Mouse (Mus musculus) CD8-positive naive resting alpha-beta T cell, adult 57 days (primary cell): ENCODE results near the gene Rnf8. TPM values are rescaled to one million over a fixed set of nuclear protein-coding genes. Genes with fewer than 3 reads are reported as not detected.

Source experiments
- total RNA-seq: library from RNA; stranded (reverse); gene quantifications from one replicate; pipeline ENCODE4 v1.2.4, GENCODE M21; 2023

Rnf8 gene
- 44.2 TPM for total RNA-seq

DNA sequence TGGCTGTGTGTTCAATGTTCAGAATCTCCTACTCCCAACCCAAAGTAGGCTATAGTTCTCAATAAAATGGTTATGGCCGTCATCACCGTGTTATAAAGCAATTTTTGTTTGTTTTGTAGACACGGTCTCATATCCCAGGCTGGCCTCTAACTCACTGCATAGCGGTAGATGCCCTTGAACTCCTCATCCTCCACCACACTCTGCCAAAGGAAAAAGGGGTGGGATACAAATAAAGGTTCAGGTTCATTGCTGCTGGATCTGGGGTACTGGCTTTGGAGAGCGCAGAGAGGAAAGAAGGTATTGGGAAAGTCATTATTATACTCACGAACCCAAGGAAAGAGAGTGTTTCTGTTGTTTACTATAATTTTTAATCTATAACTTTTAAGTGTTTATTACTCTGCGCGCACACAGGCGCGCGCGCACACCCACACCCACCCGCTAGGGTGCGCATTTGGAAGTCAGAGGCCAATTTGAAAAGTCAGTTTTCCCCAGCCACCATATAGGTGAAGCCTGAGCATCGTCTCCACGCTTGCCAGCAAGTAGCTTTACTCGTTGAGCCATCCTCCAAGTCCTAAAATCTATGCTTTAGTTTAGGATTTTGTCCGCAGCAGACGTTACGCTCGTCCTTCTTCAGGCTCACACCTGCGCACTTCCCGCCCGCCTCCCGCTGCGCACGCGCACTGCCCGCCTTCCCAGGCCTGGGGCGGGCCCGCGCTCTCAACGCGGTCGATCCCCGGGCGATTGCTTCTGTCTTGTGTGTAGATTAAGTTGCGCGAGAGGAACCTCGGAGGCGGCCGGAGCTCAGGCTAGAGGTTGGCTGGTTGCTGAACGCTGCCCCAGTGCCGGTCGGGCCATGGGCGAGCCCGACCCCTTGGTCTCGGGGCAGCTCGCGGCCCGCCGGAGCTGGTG is at the start of gene Rnf8, which contains the start of gene Gm28043:
Gene Rnf8, plus strand, starts transcription at position 676 of the 909 bp plus-strand sequence.
Gene Gm28043, plus strand, starts transcription at position 762 of the 909 bp plus-strand sequence.

DNA sequence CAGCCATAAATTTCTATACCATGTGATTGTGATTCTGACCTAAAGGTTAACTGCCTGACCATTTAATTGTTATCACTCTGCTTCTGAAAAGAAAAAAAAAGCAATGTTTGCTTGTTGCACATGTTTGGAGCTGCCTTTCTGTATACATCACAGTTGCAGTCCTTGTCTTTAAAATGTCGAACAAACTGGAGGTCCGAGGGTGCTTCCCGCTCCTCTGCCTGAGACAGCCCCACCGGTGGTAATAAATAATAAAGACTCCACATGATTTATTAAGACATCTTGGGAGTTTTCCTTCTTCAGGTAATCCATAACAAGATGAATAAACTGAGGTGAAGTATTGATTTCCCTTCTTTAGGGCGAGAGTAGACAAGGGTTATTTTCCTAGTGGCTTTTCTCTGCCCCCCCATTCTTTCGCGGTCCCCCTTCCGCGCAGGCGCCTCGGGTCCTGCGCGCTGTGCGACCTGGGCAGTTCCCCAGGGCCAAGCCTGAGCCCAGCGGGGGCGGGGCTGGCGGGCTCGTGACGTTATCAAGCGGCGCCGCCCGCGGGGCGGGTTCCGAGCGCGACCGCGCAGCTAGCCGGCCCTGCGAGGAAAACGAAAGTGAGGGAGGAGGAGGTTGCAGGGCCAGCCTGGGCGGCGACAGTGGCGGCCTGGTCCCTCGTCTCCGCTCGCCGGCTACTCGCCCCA is 45.6 kb downstream of the Rnf8 start, which contains the start of gene Cmtr1:
Gene Cmtr1, plus strand, starts transcription at position 520 of the 686 bp plus-strand sequence.

Other genes with a start within 250 kb of the Rnf8 start
- 250 TPM for gene Pim1, start 124.0 kb upstream of the Rnf8 start, total RNA-seq
- gene Gm17657, start 65.2 kb upstream of the Rnf8 start, total RNA-seq = not detected
- gene Tbc1d22b, start 65.0 kb upstream of the Rnf8 start, total RNA-seq = 42.1 TPM
- gene Tmem217, start 62.4 kb upstream of the Rnf8 start, total RNA-seq = not detected
- 12.0 TPM for gene Gm28043, start 86 bp downstream of the Rnf8 start, total RNA-seq
- 134 TPM for gene Cmtr1, start 45.8 kb downstream of the Rnf8 start, total RNA-seq
- 9.0 TPM for gene Ccdc167, start 102.3 kb downstream of the Rnf8 start, total RNA-seq